Mouse (Mus musculus) midbrain, embryonic 16.5 days (tissue): ENCODE data around the gene Med17. TPM values are rescaled to one million over a fixed set of nuclear protein-coding genes. Genes with fewer than 3 reads are reported as not detected.

Source experiments
- ATAC-seq: fragments of 200-750 bp; cut with Nextera tagmentation; 2 replicates; pipeline ENCODE4 v1.8.0; 2017; ENCODE audit warnings: moderate TSS enrichment
- H3K27ac ChIP-seq: fragments of 300-500 bp; sonication (generic); 2 replicates; pipeline ENCODE4 v1.5.1; 2014; ENCODE audit warnings: mild to moderate bottlenecking, low read length, mixed read lengths
- H3K27me3 ChIP-seq: fragments of 300-500 bp; sonication (generic); 2 replicates; pipeline ENCODE4 v1.6.1; 2014; ENCODE audit warnings: low read depth, low read length, mixed read lengths; ENCODE audit not compliant: control insufficient read depth, insufficient read depth
- H3K36me3 ChIP-seq: fragments of 300-500 bp; sonication (generic); 2 replicates; pipeline ENCODE4 v1.6.1; 2014; ENCODE audit warnings: mild to moderate bottlenecking, low read length, moderate library complexity, mixed read lengths; ENCODE audit not compliant: control insufficient read depth, insufficient read depth
- H3K4me1 ChIP-seq: fragments of 300-500 bp; sonication (generic); 2 replicates; pipeline ENCODE4 v1.6.1; 2014; ENCODE audit warnings: mild to moderate bottlenecking, low read length, mixed read lengths; ENCODE audit not compliant: control insufficient read depth, insufficient read depth
- H3K4me2 ChIP-seq: fragments of 300-500 bp; sonication (generic); 2 replicates; pipeline ENCODE4 v1.6.1; 2014; ENCODE audit warnings: mild to moderate bottlenecking, low read length, mixed read lengths
- H3K4me3 ChIP-seq: fragments of 300-500 bp; sonication (generic); 2 replicates; pipeline ENCODE4 v1.5.1; 2014; ENCODE audit warnings: low read depth, mild to moderate bottlenecking, low read length, moderate library complexity, mixed read lengths
- H3K9ac ChIP-seq: fragments of 300-500 bp; sonication (generic); 2 replicates; pipeline ENCODE4 v1.6.1; 2014; ENCODE audit warnings: low read depth, low read length, mixed read lengths
- H3K9me3 ChIP-seq: fragments of 300-500 bp; sonication (generic); replicated peaks from 2 replicates; pipeline ENCODE4 v1.6.1; 2014; ENCODE audit warnings: mild to moderate bottlenecking, low read length, mixed read lengths; ENCODE audit not compliant: control insufficient read depth, poor library complexity, severe bottlenecking
- WGBS: fragments of 180-500 bp; shearing (Covaris S2); extraction: QIAGEN DNeasy Blood & Tissue Kit; methylation state at CpG from one replicate; pipeline ENCODE4 v1.1.7; 2014; 5-methylcytosine and 5-hydroxymethylcytosine counted together
- polyA plus RNA-seq: library from polyadenylated mRNA; unstranded; fragments of >200 nt; fragmentation: Nextera tagmentation; extraction: Ambion mirVana; gene quantifications from 2 replicates; pipeline ENCODE4 v1.2.1, GENCODE M21; 2015

Gene Med17
- polyA plus RNA-seq, 1 experiment from 2014 or later, result 29.1 TPM

GRCm38 (mm10) chr9:15245319-15246075 is 34.2 kb downstream of the Med17 start:
- no peak overlapping the region for H3K9ac ChIP-seq
- no peaks in the 10 kb centered on the region for H3K9me3 ChIP-seq
- no peaks in the 10 kb centered on the region for H3K36me3 ChIP-seq
- H3K27me3 ChIP-seq, result no peaks in the 10 kb centered on the region
- no peak overlapping the region for H3K4me2 ChIP-seq
- H3K4me3 ChIP-seq, result no peak overlapping the region
- 79% methylated on average over 14 of the region's 14 CpGs for WGBS
- no peak for ATAC-seq
- no peak overlapping the region for H3K27ac ChIP-seq
- no peaks in the 10 kb centered on the region for H3K4me1 ChIP-seq

- Histone ChIP-seq H3K4me1 (peaks cover 6% of the 10 kb centered on the region), H3K4me3 (no peak overlapping the region), H3K4me2 (no peak overlapping the region), H3K36me3 (no peaks in the 10 kb centered on the region), H3K9me3 (no peaks in the 10 kb centered on the region), H3K27me3 (no peaks in the 10 kb centered on the region), H3K27ac (no peak overlapping the region), H3K9ac (no peak overlapping the region)
- ATAC-seq, result no peak
- 88% methylated on average over 1 of the region's 1 CpGs for WGBS
Observed at GRCm38 (mm10) chr9:15242130-15242529, 37.6 kb downstream of the Med17 start.

GRCm38 (mm10) chr9:15241596-15241939 is 38.2 kb downstream of the Med17 start:
- Histone ChIP-seq H3K4me1 (peaks cover 6% of the 10 kb centered on the region), H3K27ac (no peak overlapping the region), H3K9ac (no peak overlapping the region), H3K9me3 (no peaks in the 10 kb centered on the region), H3K36me3 (no peaks in the 10 kb centered on the region), H3K27me3 (no peaks in the 10 kb centered on the region), H3K4me3 (no peak overlapping the region), H3K4me2 (no peak overlapping the region)
- no peak for ATAC-seq
- 54% methylated on average over 9 of the region's 9 CpGs for WGBS

DNA sequence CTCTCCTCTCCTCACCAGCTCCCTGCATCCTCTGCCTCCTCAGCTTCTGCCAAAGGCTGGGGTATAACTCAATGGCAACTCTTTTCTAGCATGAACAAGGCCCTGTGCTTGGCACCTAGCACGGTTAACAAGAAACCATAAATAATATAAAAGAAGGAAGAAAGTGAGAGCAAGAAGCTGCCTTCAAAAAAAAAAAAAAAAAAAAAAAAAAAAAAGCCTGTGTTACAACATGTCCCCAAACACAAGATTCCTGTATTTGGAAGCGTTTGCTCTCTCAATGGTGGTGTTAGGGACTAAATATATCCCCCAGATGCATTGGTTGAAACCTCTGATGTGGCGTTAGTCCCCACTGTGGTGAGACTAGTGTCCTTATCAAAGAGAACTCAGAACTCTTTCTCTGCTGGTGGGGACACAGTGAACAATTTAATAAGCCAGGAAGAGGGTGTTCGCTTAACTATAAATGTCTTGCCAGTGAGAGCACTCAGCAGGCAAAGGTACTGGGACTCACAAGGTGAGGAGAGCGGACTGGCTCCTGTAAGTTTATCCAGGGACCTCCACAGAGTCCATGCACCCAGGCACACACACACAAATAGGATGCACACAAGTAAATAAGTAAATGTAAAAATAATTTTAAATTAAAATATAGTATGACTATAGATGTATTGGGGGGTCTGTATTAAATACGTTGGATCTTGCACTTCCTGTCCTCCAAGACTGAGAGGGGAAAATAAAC is 38.7 kb downstream of the Med17 start:
- Histone ChIP-seq H3K9me3 (no peaks in the 10 kb centered on the region), H3K9ac (no peak overlapping the region), H3K36me3 (no peaks in the 10 kb centered on the region), H3K27me3 (no peaks in the 10 kb centered on the region), H3K4me3 (no peak overlapping the region), H3K27ac (no peak overlapping the region), H3K4me1 (peaks cover 6% of the 10 kb centered on the region), H3K4me2 (no peak overlapping the region)
- WGBS, result 75% methylated on average over 6 of the region's 6 CpGs
- no peak for ATAC-seq

GRCm38 (mm10) chr9:15240006-15240405 is 39.7 kb downstream of the Med17 start:
- Histone ChIP-seq H3K27me3 (no peaks in the 10 kb centered on the region), H3K4me3 (no peak overlapping the region), H3K9ac (no peak overlapping the region), H3K4me1 (peaks cover 6% of the 10 kb centered on the region), H3K27ac (no peak overlapping the region), H3K4me2 (peak overlapping the region; percentile 76; the same call in 1 of the 2 replicates), H3K9me3 (no peaks in the 10 kb centered on the region), H3K36me3 (no peaks in the 10 kb centered on the region)
- WGBS, result 94% methylated on average over 6 of the region's 6 CpGs
- no peak for ATAC-seq

DNA sequence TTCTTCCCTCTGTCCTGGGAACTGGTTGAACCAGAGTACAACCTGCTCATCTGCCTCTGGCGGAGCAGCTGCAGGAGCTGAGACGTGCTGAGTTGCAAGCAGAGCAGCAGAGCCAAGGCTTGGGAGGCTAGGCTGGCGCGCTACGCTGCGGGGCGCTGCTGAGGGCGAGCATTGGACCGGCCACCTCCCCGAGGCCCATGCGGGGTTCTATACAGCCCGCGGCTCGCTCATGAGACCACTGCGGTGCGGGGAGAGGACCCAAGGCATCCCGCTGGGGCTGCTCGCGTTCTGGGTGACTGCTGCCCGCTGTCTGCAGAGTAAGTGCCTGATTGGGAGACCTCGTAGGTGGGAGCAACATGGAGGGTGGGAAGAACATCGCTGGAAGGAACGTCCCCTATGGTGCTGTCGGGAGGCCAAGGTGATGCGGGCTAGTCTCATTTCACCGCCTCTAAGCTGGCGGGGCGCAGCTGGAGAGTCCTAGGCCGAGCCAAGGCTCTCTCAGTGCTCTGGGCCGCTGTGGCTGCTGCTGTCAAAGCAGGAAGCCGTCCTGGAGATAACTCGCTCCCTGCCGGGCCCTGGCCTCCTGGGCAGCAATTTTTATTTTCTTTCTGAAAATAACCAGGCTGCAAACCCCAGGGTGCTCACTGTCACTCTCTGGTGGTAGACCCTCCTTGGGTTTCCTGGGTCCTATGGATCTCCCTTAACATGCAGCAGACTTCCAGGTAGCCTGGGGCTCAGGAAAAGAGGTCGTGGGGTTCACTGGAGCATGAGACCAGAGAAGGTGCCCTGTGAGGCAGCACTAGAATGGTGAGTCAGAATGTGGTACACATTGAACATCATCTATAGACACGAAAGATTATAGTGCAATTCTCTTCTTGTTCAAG is 40.4 kb downstream of the Med17 start, which contains the start of gene Vstm5:
Gene Vstm5 (plus strand): TSS at position 4 of the 884 bp plus-strand sequence.
- Histone ChIP-seq H3K4me3 (peak within 1 kb of the TSS; percentile 61), H3K36me3 (no peaks in the 10 kb centered on the region), H3K9ac (peak within 1 kb of the TSS; percentile 87), H3K27me3 (no peaks in the 10 kb centered on the region), H3K4me2 (peak within 1 kb of the TSS; percentile 76), H3K27ac (peak within 1 kb of the TSS; percentile 76), H3K9me3 (no peaks in the 10 kb centered on the region), H3K4me1 (peaks cover 6% of the 10 kb centered on the region)
- peak; percentile 95 for ATAC-seq
- WGBS, result 5% methylated on average over 35 of the region's 35 CpGs

DNA sequence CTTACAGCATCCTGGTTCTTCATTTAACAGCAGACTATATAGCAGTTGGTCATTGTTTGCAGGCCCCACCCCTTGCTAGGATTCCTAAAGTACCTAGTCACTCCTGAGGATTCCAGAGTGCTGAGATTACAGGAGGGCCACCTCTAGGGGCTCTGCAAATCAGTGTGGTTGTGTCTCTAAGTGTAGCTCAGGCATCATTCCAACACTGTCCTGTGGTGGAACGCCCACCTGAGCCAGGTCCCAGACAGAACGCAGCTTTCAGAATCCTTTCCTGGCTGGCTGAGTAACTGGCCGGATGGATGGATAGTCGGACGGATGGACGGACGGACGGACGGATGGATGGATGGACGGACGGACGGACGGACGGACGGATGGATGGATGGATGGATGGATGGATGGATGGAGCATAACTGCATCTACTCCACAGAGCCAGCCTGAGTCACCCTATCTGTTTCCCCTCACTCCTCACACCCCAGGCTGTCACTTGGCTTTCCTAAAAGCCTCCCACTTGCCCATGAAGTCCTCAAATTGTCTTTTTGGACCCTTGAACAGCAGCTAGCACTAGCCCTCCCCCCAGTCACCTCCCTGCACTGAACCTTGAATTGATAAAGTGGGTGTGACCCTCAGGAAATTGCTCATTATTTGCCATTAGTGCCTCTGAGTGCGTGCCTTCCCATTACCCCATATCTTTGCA is 41.3 kb downstream of the Med17 start:
- Histone ChIP-seq H3K4me1 (peaks cover 6% of the 10 kb centered on the region), H3K27ac (peak overlapping the region; percentile 76), H3K36me3 (no peaks in the 10 kb centered on the region), H3K4me3 (peak overlapping the region; percentile 61), H3K9ac (peak overlapping the region; percentile 87), H3K9me3 (no peaks in the 10 kb centered on the region), H3K27me3 (no peaks in the 10 kb centered on the region), H3K4me2 (peak overlapping the region; percentile 76)
- 71% methylated on average over 16 of the region's 16 CpGs for WGBS
- peak; percentile 68 for ATAC-seq

GRCm38 (mm10) chr9:15237516-15238296 is 42.0 kb downstream of the Med17 start:
- Histone ChIP-seq H3K27me3 (no peaks in the 10 kb centered on the region), H3K9me3 (no peaks in the 10 kb centered on the region), H3K9ac (no peak overlapping the region), H3K4me3 (no peak overlapping the region), H3K4me2 (peak overlapping the region; percentile 76; the same call in 1 of the 2 replicates), H3K27ac (no peak overlapping the region), H3K4me1 (peaks cover 6% of the 10 kb centered on the region), H3K36me3 (no peaks in the 10 kb centered on the region)
- no peak for ATAC-seq
- WGBS, result 49% methylated on average over 14 of the region's 14 CpGs
